Mouse (Mus musculus): ENCODE results near the gene Lars2. TPM values are rescaled to one million over a fixed set of nuclear protein-coding genes. Genes with fewer than 3 reads are reported as not detected.
A peak's percentile ranks its signal among the peaks of the same experiment; 100 is the strongest.

Gene Lars2
- total RNA-seq, 2 experiments from 2014 or later: 59.7 to 67.7 TPM

DNA sequence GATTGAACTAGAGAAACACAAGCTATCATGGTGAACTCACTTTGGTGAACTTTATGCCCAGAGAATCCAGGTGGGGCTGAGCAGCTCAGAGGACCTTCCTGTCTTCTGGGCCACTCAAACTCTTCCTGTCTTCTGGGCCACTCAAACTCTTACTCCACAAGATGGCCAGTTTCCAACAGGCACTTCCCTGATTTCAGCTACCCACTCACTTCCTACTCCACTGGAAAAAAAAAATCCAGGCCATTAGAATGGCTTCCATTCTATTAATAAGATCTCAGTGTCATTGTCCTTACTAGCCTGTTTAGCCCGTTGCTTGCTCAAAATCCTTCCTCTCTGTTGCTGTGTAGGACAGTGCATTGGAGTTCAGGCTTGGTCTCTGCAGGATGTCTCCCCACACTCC lies 108.8 kb downstream of the Lars2 start:
- no peak for DNase-seq (ENCODE audit: low spot score in 2 of 2)

DNA sequence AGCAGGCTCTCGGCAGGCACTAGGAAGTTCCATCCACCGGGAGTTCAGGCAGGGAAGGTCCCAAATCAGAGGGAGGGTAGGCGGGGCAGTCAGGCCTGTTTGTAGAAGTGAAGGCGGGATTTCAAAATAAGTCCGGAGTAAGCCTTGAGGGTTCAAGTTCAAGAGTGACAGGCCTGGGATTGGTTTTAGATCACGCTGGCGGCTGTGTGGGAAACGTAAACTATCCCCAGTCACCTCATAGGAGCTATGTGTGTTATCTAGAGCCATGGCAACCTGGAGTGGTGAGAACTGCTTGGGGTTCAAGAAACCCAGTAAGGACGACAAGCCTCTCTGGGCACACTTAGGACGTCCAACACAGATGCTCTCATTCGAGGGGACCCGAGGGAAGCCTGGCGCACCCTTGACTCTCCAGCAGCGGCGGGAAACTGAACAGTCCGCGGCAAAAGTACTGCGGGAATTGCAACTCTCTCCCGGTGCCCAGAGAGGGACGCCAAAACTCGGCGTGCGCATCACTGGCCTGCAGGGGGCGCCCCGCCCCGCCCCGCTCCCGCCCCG lies 111.4 kb downstream of the Lars2 start:
- DNase-seq (ENCODE audit: low spot score in 2 of 2): peak; percentile 5 to 29

DNA sequence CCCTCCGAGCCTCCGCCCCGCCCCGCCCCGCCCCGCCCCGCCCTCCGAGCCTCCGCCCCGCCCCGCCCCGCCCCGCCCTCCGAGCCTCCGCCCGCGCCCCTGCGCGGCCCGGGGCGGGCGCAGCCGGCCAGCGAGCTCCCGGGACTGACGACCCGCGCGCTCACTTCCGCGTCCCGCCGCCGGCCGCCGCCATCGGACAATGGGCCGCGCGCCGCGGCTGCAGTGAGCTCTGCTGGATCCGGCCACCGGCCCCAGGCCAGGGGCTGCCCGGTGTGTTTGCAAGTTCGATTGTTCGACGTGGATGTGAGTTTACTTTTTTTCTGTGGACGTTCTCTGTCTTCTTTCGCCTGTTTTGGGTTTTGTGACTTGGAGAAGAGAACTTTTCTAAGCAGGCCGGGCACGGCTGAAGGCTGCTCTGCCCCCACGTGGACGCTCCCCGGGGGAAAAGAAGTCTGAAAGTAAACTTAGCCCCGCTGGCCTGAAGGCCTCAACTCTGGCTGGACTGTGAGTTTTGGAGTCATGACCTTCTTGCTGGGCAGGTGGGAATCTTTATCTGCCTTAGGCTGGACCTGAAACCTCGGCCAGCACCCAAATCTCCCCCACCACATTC lies 112.0 kb downstream of the Lars2 start, which contains the start of gene Limd1:
Limd1 (plus strand) TSS at position 121 of the 610 bp plus-strand sequence.
- DNase-seq (ENCODE audit: low spot score in 2 of 2): peak; percentile 5 to 30

DNA sequence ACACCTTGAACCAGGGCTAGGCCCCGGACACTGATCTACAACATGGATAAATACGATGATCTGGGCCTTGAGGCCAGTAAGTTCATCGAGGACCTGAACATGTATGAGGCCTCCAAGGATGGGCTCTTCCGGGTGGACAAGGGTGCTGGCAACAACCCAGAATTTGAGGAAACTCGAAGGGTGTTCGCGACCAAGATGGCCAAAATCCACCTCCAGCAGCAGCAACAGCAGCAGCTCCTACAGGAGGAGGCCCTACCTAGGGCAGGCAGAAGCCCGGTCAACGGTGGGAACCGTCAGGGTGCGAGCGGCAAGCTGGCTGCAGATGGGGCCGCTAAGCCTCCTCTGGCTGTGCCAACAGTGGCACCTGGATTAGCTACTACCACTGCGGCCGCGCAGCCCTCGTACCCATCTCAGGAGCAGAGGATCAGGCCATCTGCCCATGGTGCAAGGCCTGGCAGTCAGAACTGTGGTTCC lies 112.5 kb downstream of the Lars2 start:
- DNase-seq (ENCODE audit: low spot score in 2 of 2): no peak

DNA sequence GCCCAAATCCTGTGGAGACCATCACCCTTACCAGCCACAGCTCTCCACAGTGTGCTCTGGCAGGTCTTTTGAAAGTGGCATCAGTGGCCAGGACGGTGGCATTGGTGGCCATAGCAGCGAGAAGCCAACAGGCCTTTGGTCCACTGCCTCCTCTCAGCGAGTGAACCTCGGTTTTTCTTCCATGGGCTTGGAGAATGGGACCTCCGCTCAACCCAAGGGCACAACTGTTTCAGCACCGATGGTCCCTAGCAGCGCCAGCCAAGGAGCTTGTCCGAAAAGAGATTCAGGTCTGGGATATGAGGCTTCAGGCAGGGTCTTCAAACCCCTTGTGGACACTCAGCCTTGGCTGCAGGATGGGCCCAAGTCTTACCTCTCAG lies 113.1 kb downstream of the Lars2 start:
- DNase-seq (ENCODE audit: low spot score in 2 of 2): no peak

DNA sequence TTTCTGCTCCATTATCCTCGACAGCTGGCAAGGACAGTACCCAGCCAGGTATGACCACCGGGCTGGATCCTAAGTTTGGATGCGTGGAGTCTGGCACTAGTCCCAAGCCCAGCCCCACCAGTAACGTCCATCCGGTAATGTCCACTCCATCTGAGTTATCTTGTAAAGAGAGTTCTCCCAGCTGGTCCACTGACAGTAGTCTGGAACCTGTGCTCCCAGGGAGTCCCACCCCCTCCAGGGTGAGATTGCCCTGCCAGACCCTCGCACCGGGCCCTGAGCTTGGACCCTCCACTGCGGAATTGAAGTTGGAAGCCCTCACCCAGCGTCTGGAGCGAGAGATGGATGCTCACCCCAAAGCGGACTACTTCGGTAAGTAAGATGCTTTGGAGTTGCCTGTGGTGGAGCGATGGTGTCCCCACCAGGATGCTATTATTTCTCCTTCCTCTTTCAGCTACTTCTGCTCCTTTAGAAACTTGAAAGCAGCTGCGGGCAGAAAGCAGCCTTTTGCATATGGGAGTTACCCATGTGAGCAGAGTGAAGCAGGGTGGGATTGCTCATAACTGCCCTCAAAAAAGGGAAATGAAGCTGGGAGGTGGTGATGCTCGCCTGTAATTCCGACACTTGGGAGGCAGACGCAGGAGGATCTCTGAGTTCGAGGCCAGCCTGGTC lies 113.7 kb downstream of the Lars2 start:
- DNase-seq (ENCODE audit: low spot score in 2 of 2): no peak

DNA sequence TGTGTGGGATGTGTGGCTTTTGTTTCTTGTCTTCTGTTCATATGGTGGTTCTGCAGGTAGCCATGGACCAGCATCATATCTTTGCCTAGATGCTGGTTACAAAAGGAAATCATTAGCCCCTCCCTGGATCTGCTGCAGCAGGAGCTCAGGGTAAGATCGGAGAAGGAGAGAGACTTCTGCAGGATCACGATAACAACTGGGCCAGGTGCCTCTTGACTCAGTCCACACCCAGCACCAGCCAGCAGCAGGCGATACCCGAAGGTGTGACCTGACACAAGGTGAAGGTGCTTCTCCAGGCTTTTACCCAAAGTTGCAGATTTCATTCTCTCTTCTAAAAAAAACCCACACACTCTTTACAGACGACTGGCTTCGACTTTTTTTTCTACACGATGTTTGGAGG lies 114.4 kb downstream of the Lars2 start:
- DNase-seq (ENCODE audit: low spot score in 2 of 2): no peak

DNA sequence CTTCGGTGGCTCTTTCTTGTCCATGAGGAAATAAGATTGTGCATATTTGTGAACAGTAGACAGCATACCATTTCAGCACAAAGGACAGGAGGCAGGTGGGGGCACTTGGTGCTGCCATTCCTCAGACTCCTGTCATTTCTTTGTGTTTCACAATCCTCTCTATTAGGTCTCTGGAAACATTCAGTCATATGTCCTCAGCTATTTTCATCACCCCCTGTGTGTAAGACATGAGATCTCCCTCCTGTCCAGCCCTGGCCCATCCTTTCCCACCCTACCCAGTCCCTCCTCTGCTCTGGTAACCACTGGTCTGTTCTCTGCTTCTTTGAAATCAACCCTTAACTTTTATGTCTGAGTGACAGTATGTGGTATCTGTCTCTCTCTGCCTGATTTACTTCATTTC lies 116.9 kb downstream of the Lars2 start:
- no peak for DNase-seq (ENCODE audit: low spot score in 2 of 2)

DNA sequence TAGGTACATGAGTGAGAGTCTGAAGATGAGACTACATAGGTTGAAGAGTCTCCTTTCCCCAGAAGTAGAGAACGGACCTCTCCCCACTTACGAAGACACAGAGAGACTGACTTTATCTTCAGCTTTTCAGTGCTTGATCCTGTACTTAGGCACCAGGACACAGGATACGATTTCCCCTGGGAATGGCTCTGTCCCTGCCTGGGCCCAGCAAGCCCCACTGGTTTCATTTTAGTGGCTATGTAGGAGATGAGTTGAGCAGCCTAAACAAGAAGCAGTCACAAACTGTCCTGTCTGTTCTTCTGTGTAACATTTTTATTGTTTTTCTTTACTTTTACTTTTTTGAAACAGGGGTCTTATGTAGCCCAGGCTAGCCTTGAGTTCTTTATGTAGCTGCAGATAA lies 118.1 kb downstream of the Lars2 start:
- no peak for DNase-seq (ENCODE audit: low spot score in 2 of 2)

DNA sequence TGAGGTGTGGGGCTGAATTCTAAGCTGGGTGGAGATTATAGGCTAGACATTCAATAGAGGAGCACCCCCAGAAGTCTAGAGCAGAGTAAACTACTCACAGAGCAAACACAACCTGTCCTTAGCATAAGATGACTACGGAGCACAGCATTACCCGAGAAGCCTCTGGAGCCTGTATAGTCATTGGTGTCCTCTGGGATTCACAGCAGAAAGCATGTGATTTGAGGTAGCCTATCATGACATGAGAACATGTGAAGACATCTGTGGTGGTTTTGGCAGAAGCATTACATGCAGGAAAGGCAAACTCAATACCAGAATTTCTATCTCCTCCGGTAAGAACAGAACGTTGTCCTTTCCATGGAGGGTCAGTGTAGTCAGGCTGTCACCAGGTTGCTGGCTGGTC lies 118.8 kb downstream of the Lars2 start:
- no peak for DNase-seq (ENCODE audit: low spot score in 2 of 2)

DNA sequence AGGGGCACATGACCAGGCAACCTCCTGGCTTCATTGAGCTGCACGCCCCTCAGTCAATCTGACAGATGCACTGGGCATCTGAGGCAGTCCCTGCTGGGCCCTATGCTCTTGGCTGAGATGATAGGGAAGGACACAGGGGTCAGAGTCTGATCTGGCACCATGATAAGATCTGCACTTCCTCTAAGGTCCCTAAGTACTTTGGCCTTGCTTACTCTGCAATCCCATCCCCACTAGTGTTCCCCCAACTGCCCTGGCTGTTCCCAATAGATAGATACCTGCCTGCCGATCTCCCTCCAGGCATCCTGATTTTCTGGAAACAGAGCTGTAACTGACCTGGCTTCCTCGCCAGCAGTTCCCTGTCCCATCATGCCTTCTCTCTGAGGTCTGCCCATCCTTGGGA lies 119.9 kb downstream of the Lars2 start:
- no peak for DNase-seq (ENCODE audit: low spot score in 2 of 2)

DNA sequence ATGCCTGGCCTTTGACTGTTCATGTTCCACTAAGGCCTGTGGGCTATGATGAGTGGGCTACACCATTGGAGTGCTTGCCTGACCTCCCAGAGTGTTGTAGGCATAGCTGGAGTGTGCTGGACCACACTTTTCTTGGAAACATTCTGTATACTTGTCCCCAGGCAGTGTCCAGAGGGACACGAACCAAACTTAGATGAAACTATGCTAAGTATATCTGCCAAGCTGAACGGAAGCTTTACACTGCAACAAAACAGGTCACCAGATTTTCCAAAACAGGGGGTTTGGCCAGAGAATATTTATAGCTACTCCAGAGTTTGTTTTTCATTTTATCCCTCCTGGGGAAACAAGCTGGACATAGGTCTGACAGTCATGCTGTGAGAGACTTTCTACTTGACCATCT lies 122.3 kb downstream of the Lars2 start:
- no peak for DNase-seq (ENCODE audit: low spot score in 2 of 2)

DNA sequence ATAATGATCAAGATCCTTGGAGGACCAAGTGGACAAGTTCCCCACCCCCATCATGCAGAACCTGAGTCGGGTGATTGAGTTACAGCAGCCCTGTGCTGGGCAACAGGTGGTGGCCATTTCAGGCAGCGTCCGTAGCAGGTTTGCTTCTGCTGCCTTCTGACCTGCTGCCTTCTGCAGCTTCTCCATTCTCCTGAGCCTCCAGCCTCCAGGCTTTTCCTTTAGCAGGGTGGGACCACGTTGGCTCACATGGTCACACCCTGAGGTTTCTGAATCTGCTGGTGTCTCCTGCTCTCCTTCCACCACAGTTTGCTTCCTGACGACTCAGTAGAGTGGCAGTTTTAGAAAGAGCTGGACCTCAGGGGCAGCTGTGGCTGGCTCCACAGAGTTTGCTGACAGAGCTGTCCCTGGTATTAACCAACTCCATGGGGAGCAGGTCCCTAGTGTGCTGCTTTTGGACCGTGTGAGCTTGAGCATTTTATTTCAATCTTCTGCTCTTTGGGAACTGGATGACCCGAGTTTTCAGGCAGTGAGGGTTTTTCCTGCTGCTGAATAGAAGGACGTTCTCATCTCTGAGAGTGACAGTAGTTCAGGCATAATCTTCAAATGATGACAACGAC lies 123.1 kb downstream of the Lars2 start:
- no peak for DNase-seq (ENCODE audit: low spot score in 2 of 2)

DNA sequence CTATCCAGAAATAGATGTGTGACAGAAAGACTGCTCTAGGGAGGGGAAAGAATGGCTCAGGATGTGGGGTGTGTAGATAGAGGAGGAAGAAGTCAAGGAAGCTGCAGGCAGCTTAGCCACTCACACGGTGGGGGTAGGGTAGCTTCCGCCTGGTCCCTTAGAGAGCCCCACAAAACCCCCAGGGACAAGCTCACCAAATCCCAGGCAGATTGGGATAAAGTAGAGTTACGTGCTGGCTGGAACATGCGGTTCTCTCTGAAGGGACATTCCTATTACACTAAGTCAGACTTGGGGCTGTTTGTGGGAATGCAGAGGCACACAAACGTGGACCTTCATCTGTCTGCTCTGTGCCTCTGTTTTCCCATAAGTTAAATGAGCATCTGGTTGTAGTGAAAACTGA lies 124.2 kb downstream of the Lars2 start:
- DNase-seq (ENCODE audit: low spot score in 2 of 2): no peak

DNA sequence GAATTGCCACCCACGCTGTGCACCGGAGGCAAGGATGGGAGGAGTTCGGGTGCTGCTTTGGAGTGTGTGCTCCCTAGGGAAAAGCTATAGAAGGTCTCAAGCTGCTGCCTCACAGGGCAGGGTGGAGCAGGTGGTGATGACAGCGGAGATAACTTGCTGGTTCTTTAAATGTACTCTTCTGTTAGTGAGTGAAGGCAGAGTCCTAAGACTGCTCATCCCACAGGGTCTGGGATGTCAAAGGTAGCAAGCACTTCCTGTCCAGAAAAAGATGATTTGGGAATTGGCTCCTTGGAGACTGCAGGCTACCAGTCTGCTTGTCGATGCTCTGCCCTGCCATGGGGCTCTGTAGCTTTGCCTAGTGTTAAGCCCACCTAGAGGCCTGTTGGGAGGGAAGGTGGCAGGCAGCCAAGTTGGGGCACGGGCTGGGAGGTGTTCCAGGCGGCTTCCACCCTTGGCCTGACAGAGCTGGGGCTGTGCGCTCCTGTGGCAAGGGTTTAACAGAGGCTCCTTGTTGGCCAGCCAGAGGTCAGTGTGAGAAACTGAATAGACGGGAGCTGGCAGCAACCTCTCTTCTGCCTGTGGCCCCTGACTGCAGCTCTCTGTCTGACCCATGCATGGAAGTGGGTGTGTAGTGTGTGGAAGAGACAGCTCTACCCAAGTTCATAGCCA lies 125.3 kb downstream of the Lars2 start:
- peak in 1 of 2 experiments; percentile 54 for DNase-seq (ENCODE audit: low spot score in 2 of 2)

DNA sequence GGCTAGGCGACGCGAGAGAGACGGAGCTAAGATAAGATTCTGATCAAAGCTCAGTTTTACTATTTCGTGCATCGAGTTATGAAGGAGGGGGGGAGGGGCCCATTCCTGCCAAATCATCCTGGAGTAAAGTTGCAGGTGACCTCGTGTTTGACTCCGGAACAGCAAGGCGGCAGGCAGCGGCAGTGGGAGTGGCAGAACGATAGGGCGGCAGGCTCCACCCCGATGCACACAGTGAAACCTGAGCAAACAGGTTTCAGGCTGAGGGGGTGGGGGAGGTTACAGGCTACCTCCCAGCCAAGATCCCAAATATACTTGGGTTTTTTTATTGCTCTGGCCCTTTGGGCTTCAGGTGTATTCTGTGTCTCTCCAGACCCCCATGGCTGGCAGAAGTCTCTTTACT lies 129.9 kb downstream of the Lars2 start:
- no peak for DNase-seq (ENCODE audit: low spot score in 2 of 2)

DNA sequence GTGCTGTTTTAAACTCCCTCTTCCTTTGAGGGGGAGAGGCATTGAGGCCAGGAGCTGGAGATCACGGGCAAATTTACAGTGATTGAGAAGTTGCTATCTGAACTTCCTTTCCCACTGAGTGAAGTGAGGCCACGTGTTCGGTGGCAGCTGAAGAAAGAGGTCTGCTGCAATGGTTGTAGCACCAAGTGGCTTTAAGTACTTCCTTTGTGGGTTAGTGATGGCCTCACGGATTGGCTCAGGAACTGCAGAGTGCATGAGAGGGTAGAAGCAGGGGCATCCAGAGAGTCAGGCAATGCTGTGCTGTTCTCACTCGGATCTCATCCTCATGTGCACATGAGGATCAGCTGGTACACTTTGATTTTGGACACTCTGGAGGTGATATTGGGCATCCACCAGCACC lies 131.2 kb downstream of the Lars2 start:
- DNase-seq (ENCODE audit: low spot score in 2 of 2): no peak

DNA sequence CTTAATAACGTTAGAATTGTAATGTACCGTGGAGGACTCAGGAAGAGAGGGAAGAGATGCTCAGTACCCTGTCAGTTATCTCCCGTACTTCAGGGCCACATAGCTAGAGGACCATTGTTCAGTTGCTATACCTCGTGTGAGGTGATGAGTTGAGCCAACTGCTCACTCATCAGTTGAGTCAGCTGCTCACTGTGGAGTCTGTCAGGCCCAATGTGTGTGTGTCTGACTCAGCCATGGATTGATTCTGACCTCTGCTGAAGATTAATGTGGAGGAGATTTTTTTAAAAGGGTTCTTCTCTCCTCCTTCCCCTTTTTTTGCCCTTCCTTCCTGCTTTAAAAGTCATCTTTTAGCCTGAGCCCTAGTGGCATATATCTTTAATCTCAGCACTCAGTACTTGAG lies 133.8 kb downstream of the Lars2 start:
- DNase-seq (ENCODE audit: low spot score in 2 of 2): no peak

DNA sequence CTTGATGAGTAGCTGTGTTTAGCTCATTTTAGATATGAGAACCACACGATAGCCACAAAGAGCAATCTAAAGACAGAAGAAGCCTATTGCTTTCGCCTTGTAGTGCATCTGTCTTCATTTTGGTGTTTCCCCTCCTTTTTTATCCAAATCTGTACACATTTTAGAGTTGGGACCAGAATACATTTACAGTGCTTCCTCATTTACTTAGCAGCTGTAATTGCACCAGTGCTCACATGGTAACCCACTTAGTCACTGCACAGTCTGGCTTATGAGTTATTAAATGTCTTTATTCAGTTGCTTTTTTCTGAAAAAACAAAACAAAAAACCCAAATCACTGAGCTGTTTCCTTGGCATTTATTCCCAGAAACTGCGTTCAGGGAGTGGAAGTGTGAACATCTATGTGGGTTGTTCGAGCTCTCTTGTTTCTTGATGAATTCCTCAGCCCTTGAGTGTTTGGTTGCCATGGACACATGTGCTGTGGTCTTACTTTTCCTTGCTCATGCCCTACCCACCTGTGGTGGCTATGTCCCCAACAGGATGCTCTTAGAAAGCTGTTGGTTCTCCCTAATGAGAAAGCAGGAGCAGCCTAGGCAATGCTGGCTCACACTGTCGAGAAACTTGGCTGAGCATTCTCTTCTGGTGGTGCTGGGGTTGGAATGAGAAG lies 136.6 kb downstream of the Lars2 start:
- DNase-seq (ENCODE audit: low spot score in 2 of 2): peak in 1 of 2 experiments; percentile 50

DNA sequence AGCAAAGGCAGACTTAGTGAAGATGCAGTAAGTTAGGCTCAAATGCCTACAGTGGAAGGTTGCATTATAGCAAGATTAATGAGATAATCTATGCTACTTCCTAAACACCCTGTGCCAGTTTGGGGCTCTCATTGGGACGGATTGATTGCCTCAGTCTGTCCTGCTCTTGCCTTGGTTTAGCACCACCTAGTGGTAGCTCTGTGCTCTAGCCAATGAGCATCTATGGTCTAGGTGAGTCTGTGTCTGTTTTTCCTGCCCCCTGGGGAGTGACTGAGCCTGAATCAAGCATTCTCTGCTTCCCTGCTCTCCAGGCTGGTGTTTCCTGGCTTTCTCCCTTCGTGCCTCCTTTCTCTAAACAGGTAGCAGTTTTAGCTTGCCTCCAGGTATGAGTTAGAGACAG lies 137.6 kb downstream of the Lars2 start:
- DNase-seq (ENCODE audit: low spot score in 2 of 2): peak in 1 of 2 experiments; percentile 56

DNA sequence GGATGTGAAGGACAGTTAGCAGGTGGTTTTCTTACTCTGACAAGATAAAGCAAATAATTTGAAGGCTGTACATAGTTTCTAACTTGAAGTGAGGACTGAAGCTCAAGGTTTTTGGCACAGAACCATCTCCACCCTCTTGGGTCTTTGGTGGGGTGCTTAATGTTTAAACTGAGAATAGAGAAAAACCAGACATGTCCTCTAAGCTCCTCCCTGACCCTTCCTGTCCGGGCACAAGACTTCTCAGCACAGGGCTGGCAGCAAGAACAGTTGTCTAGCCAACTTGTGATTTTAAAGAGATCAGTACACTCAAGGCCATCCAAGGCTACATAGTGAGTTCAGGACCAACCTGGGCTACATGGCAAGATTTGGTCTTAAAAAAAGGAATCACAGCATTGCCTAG lies 138.9 kb downstream of the Lars2 start:
- no peak for DNase-seq (ENCODE audit: low spot score in 2 of 2)

All from layer of hippocampus, adult 18-20 months (tissue).